Mouse (Mus musculus) gastrocnemius, postnatal 4 days (tissue): ENCODE results near the gene Mier1. TPM values are rescaled to one million over a fixed set of nuclear protein-coding genes. Genes with fewer than 3 reads are reported as not detected.
"Not testable (repeated sequence)": the region's sequence is repeated elsewhere in the genome, so short reads cannot be mapped to it uniquely, and the experiment has no call there.

Experiments used
- DNase-seq, 2 experiments: peaks; one replicate each; pipeline ENCODE4 v3.0.0; 2021 to 2022; ENCODE audit warnings: low spot score in 2 of 2, mixed read lengths in 2 of 2
- total RNA-seq, 2 experiments: library from RNA; stranded (reverse); gene quantifications; 2 replicates each; pipeline ENCODE4 v1.2.3; 2021

The Mier1 gene
- total RNA-seq, 2 experiments from 2014 or later = 40.9 to 55.6 TPM

DNA sequence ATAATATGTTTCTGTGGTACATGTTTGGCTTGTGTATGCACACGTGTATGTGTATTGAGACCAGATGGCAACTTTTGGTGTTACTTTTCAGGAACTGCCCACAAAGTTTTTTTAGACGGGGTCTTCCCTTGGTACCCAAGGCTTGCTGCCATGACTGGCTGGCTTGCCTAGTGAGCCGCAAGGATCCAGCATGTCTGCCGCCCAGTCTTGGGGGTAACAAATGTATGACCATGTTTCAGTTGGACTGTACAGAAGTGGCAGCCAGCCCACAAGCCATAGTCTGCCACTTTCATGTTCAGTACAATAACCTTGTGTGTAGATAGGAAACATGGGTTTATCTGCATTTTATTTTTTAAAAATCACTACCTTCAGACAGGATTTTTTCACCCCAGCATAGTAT, 44.6 kb downstream of the Mier1 start:
- no peak for DNase-seq

DNA sequence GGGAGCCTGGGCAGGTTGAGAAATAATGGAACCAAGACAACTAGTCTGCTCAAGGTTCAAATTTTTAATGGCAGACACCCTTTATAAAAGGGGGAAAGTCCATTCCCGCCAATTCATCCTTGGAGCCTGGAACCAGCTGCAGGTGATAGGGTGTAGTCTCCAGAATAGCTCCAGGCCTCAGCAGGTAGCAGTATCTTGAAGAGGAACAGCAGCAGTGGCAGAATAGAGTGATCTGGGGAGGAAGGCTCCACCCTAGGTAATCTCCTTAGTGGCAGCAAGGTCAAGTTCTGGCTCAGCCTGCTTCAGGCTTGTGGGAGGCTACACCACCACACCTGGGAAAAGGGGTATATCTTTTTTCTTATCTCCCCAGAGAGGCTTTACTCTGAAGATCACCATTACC, 52.0 kb downstream of the Mier1 start:
- DNase-seq = not testable (repeated sequence)

DNA sequence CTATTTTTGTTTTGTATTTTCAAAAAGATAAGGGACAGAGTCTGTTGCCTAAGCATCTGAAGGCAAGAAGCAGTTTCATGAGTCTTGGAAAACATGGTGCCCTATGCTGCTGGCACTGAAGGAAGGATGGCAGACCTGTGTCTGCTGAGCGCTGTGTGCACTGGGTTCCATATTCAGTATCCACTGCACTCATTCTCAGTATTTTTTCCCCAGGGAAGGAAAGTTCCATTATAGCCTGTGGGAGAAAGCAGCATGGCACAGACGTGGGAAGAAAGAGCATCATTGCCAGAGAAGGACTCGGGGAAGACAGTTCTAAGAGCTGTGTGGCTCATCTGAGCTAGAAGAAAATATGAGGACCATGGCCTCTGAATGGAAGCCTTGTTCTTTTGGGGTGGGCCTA, 57.1 kb downstream of the Mier1 start:
- DNase-seq = no peak

DNA sequence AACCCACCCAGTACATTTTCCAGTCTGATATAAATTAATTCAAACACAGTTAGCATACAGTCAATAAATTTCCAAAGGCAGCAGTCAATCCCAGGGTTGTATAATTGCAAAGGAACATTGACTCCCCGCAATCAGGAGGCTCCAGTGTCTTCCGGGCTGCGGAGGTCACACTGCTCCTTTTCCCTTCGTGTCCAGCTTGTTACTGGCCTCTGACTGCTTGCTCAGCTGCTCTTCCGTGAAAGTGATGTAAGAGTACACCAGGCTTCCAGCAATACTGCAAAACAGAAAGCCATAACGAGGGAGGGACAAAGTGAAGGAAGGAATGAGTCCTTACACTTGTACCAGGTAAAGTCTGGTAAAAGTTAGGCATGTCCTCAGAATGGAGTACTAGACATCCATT, 59.3 kb downstream of the Mier1 start:
- no peak for DNase-seq

DNA sequence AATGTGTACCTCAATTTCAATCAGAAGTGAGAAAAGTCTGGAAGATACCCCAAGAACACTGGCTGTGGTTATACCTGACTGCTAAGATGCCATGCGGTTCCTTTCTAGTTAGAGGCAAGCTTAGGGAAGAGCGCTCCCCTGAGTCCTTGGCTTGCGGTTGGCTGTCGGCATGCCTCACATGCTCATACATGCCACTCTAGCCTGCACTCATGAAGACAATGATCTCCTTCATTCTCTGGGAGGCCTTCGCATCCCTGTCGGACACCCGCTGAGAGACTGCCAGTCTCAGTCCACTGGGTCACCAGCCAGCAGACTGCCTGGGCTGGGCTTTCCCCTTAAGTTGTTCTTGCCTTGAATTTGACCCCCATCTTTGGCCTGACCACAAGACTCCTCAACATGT, 59.8 kb downstream of the Mier1 start:
- DNase-seq = no peak

DNA sequence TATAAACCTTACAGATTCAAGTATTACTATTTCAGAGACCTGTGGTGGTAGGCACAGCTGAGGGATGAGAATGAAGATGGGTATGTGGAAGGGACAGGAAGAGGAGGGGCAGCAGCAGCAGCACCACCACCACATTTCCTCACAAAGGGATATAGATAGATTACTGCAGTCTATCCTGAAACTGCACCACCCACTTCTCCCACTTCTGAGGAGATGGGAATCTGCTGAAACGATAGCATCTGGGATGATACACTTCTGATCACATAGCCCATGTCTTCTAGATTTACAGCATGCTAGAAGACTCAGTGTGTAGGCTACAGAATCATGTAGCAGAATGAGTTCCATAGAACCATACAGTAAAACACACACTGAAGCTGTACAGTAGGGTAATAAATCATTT, 63.5 kb downstream of the Mier1 start:
- DNase-seq = no peak

DNA sequence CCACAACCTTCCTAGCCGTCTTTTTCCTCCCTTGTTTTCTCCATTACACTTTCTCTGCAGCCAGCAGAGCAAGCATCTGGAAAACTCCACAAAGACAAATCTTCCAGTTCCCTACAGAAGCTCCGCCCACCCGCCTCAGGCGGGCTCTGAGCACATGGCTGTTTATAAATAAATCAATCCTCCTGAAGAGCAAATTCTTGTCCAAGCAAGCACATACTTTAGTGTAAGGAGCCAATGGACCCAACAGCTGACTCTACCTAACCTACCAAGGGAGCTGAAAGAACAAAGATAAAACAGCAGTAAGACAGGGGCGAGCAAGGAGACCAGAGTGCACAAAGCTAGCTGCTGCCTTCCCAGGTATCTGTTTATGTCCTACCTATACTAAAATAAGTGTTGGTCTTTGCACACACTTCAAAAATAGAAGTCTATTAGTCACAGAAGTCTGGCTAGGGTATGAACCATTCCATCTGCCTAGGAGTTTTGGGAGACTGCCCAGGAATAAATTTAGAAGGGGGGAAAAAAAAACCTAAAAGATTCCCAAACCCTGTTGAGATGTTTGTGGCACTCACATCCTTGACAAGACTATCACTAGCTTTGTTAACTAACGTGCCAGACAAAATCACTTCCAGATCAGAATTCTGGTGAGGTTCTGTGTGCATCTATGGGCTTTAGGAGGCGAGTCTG, 64.6 kb downstream of the Mier1 start:
- DNase-seq = peak in 1 of 2 experiments; percentile 43

DNA sequence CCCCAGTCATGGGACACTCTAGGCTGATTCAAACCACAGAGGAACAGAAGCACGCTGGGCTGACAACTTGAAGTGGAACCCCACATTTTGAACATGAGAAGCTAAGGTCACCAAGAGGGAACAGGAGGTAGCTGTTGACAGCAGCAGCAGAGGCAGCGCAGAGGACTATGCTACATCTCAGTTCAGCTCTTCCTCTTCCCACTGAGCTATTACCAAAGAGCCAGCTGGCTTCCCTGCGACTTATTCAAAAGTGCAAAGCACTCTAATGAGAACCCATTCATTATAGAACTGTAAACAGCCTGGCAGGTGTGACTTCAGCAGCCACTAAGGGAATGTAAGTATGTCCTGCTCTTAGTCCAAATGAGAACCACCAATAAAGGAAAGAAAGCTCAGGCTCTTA, 65.4 kb downstream of the Mier1 start:
- no peak for DNase-seq

DNA sequence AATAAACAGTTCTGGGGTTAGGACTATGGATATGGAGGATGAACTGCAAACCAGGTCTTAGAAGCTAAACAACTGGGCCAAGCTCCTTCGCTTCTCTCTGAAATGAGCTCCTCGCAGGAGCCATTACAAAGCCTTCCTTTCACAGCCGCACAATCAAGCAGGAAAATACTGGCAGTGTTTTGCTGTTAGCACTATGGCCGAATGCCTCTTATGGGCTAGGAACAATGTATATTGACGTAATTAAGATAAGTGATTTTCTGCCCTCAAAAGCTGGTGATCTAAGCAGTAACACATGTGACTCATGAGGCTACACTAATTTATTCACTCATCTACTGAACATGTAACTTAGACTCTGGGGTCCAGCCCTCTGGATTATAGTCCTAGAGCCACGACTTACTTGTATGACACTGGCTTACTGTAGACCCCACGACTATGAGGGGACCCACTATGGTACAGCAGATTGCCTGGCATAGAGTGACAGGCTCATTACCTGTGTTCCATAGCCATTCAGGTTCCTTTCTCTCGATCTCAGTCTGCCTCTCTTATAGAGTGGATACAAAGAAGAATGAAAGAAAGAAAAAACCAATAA, 66.2 kb downstream of the Mier1 start:
- DNase-seq = no peak

DNA sequence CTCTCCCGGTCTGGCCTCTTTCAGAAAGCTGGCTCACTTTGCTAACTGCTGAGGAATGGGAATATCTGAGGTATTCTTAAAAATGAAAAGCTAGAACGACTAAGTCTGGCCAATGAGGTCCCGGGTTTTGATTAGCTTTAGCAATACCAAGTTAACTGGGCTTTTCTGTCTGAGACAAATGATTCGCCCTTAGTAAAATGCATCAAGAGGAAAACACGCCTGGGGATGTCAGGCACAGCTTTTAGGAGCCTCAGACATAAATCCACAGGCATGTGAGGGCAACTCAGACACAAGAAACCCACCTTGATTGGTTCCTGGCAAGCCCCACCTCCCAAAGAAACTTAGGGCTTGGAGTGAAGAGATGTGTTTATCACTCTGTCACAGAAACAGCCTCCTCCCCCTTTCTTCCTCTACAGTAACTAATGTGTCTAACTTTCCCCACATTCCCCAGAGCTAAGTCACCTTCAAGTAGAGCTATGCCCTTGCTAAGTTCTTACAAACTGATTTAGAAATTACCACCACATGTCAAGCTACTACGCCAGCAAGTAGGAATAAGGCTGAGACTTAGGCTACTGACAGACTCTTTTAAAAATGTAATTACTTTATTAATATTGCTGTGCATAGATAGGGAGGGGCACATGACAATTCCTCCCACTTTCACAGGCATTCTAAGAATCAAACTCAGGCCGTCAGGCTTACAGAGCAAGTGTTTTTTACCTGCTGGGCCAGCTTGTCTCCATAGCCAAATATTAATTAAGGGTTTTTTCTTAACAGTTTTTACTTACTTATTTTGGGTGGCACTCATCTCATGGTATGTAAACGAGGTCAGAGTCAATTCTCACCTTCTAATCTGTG, 74.8 kb downstream of the Mier1 start:
- DNase-seq = no peak

DNA sequence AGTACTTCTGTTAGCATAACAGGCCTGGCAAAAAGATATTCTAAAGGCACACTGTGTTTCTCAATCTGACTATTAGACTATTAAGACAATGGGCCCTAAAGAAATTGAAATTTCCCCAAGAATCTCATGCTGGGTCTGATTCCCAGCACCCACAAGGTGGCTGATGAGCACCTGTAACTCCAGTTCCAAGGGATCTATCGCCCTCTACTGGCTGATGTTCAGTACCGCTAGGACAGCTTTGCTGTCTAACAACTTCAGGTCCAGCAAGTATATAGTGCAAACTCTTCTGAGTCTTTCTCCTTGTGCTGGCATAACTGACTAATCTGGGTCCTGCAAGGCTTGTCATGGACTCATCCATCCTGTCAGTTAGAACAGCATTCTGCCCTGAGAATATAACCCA, 78.2 kb downstream of the Mier1 start:
- DNase-seq = no peak

DNA sequence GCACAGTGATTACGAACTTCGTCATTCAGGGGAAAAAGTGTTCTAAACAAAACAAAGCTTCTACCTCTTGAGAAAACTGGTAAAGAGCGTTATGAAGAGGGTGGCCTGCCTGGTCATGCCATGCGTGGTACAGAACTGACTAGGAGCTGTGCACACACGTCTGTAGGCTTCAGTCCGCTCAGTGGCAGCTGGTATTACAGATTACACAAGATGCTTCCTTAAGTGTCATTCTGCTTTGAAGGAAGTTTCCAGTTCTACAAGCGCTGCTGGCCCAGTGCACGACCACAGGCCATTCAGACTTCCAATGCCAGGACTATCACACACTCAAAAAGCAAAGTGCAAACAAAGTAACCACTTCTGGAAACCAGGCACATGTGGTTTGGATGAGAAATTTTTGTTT, 83.2 kb downstream of the Mier1 start:
- no peak for DNase-seq

DNA sequence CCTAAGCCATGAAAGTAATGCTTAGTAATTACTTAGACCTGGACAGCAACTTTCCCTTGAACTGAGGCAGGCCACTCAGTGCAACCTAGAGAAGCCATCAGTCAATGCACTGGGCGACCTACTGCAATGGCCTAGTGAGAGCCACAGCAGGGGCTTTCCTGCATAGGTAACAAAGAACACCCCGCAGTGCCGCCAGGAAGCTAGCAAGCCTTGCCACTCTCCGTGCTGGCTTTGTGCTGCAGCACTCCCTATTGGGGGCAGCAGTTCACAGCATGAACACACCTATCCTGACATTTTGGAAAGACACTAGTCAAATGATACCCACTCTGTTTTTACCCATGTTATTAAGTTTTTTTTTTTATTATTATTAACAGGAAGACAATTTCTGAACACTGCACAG, 84.9 kb downstream of the Mier1 start:
- DNase-seq = no peak

DNA sequence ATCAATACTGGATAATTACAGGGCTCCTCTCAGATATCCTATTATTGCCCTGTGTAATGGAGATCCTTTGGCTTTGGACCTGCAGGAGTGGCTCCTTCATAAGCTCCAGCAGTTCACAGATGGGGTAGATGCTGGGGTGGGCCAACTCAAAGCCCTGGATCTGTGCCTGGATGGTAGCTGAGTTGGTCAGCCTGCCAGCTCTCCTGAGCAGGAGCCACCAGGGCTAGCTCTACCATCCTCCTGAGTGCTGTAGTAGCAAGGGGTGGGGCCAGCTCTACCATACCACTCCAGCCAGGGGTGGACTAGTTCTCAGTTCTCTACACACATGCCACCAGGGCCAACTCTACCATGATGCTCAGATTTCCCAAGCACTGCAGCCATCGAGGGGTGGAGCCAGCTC, 85.9 kb downstream of the Mier1 start:
- no peak for DNase-seq

DNA sequence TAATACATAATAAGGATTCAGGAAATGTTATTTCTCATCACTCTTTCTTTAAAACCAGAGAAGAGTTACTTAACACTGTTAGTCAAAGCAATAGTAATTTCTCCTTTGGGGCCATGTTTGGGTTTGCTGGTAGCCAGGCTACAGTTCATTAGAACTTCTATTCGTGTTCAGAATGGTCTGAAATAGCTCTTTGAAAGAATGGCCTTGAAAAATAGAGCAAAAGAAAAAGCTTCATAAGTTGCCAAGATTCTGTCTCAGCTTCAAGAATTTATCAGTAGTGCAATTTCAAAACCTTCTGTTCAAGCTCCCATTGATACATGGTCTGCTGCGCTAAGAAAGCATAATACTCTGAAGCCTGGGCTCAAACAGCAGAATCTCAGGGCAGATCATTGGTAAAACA, 89.5 kb downstream of the Mier1 start:
- DNase-seq = no peak

DNA sequence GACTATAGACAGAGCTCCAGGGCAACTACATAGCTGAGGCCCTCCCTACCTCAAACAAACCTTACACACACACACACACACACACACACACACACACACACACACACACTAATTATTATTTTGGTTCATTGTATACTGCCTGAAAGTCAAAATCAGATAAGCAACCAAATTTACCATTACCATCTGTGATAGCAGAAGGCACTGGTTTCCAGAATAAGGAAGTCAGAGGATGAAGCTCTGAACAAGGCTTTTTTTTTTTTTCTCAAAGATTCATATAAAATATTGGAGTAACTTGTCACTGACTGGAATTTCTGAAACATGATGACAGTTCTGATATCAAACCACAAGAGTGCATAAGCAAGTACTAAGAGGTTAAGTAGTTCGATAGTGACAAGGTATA, 94.4 kb downstream of the Mier1 start:
- no peak for DNase-seq

DNA sequence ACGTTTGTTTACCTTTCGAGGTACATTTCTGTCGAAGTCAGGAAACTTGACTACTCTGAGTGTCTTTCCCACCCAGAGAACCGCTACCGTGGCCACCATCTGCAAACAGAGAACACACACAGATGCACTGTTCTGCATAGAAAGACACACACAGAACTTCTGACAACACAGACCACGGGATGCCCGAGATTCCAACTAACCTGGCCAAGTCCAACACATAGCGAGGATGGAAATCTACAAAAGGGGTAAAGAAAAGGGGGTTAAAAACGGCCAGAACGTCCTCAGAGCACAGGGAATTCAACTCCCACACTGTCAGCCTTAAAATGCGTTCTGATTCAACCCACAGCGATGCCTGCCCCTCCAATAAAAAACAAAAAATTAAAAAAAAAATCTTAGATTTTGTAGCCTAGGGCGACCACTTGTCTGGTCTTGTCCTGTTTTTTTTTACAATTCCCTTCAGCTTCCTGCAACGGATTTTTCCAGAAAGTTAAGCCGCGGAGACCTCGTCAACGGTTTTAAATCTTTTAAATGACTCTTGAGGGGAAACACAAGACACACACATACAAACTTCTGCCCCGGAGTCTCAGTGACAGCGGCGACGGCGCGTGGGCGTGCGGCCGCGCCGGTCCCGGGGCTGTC, 99.8 kb downstream of the Mier1 start:
- no peak for DNase-seq

DNA sequence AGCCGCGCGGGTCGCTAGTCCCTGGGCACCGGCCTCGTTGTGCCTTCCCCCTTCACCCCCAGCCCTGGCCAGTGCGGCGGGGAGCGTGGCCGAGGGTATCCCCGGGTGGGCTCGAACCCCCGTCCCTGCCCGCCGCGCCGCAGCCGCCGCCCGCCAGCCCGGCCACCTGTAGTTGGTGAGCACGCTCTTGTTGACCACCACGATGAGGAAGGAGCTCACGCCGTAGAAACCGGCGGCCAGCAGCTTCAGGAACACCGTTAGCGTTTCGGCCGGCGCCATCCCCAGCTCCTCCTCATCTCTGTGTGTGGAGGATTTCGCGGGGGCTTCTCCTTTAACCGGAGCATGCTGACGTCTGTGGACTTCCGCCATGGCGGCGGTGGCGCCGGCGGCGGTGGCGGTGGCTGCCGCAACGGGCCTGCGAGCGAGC, 100.3 kb downstream of the Mier1 start:
- peak; percentile 50 to 76 for DNase-seq
